Mouse (Mus musculus): Measurements from ENCODE around the gene Hps4.

DNA sequence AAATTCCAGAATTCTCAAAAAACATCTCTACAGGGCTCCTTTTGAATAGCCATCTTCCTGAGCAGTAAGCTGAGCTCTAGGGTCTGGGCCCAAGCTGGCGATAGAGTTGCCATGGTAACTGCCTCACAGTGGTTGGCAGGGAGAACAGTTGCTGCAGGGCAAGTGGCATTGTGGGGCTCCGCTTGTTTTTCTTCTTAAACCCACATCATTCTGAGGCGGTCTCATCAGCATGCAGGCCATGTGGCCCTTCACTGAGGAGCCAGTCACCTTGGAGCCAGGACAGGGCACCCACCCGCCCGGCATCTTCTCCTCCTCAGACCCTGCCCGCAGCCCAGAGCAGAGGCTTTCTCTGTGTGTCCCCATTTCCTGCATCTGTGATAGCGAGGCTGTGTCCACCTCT is 29.1 kb downstream of the Hps4 start:
- TF ChIP-seq POLR2A (IDR thresholded peaks at IDR 0.05; ENCODE audit: borderline replicate concordance, low read depth, low read length) (no peak), CTCF (IDR thresholded peaks at IDR 0.05; ENCODE audit: low read depth, low read length) (no peak)

Measured in bone marrow macrophage, adult 2 months (primary cell).